8 mouse cellular contexts compared by ENCODE assay signal in the genomic region with DNA sequence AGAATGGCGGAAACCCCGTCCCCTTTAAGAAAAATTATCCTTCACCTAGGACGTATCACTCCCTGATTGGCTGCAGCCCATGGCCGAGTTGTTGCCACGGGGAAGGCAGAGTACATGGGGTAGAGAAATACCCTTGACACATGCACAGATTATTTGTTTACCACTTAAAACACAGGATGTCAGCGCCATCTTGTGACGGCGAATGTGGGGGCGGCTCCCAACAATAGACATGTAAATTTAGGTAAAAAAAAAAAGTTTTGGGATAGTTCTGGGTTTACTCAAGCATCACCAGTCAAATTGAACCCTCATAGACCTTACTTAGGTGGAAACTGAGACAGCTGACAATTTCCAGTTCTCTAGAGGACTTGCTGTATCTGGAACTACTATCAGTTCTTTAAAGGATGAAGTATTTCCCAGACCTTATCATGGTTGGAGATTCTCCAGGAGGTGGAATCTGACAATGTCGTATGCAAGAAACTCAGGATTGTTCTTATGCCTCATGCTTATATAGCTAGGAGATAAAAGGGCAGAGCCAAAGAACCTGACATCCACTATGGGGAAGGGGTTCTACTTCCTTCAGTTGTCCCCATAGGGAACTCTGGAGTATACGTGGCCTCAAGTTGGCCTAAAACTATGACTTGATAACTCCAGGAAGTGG. TPM values are rescaled to one million over a fixed set of nuclear protein-coding genes. Genes with fewer than 3 reads are reported as not detected.
DNase-seq lines count a peak whose midpoint lies in the region; ATAC-seq and TF ChIP-seq lines count a peak whose summit lies in the region.

No protein-coding gene starts in this region.

- WGBS in forebrain, embryonic 11.5 days = 52% methylated on average over 11 of the region's 11 CpGs
- 56% methylated on average over 11 of the region's 11 CpGs for WGBS in midbrain, embryonic 10.5 days

- peaks cover 2 to 3% of the 10 kb centered on the region in 2 experiments; a peak in 3 of 4 replicates for H3K4me1 ChIP-seq in ES-E14 (ENCODE audit: control insufficient read depth in 2 of 2, insufficient read depth in 2 of 2, low read length in 2 of 2, poor library complexity in 1 of 2)
- H3K4me1 ChIP-seq in forebrain, embryonic 11.5 days (replicated peaks; ENCODE audit: control insufficient read depth, insufficient read depth, low read length) = no peaks in the 10 kb centered on the region
- no peaks in the 10 kb centered on the region for H3K4me1 ChIP-seq in midbrain, embryonic 10.5 days

- in situ Hi-C loops in ES-E14 (cut with MboI; ENCODE audit: low sequenced_read_pairs in 2 of 2, unreplicated experiment in 2 of 2) = no loop called here

- peak overlapping the region; percentile 34; the same call in 1 of the 2 replicates for H3K4me2 ChIP-seq in forebrain, embryonic 11.5 days (ENCODE audit: low read depth, low read length, severe bottlenecking)

- no peaks in the 10 kb centered on the region for H3K36me3 ChIP-seq in ES-E14 (ENCODE audit: control insufficient read depth, insufficient read depth, low read length, poor library complexity, severe bottlenecking)
- H3K36me3 ChIP-seq in forebrain, embryonic 11.5 days (ENCODE audit: control insufficient read depth, insufficient read depth, low read length) = no peaks in the 10 kb centered on the region
- no peaks in the 10 kb centered on the region for H3K36me3 ChIP-seq in midbrain, embryonic 10.5 days

- peak; percentile 5 for DNase-seq in kidney, adult 9 months
- no peak for DNase-seq in kidney, postnatal 10 days
- DNase-seq in ES-E14 (ENCODE audit: low read depth, low spot score) = no peak
- no peak for DNase-seq in forebrain, embryonic 11.5 days (ENCODE audit: low spot score)
- no peak for DNase-seq in midbrain, embryonic 10.5 days (ENCODE audit: low spot score)
- DNase-seq in adrenal gland, adult 18-20 months (ENCODE audit: low spot score in 2 of 2) = no peak
- DNase-seq in right cerebral cortex, postnatal 14 days = no peak
- no peak for DNase-seq in heart, postnatal 14 days

- H3K4me3 ChIP-seq in ES-E14 (ENCODE audit: insufficient read depth in 1 of 2, low read depth in 1 of 2, low read length in 2 of 2, poor library complexity in 1 of 2, severe bottlenecking in 1 of 2) = peak overlapping the region; percentile 26 to 59
- H3K4me3 ChIP-seq in forebrain, embryonic 11.5 days (ENCODE audit: low read depth, low read length) = peak overlapping the region; percentile 19
- H3K4me3 ChIP-seq in midbrain, embryonic 10.5 days = peak overlapping the region; percentile 46

- H3K9me3 ChIP-seq in ES-E14 (ENCODE audit: control insufficient read depth, insufficient read depth, low read depth, low read length) = no peaks in the 10 kb centered on the region
- no peaks in the 10 kb centered on the region for H3K9me3 ChIP-seq in forebrain, embryonic 11.5 days (ENCODE audit: control insufficient read depth, low read length)
- H3K9me3 ChIP-seq in midbrain, embryonic 10.5 days (replicated peaks) = no peaks in the 10 kb centered on the region

- ATAC-seq in forebrain, embryonic 11.5 days (replicated peaks; ENCODE audit: low FRiP score) = peak; percentile 49; the same call in 1 of the 2 replicates

- intact Hi-C loops in heart, postnatal 14 days (cut with DNase I) = no loop called here

- no peak overlapping the region; the same call in 1 of the 2 replicates for H3K9ac ChIP-seq in ES-E14 (ENCODE audit: insufficient read depth, low read depth, low read length, poor library complexity, severe bottlenecking)
- H3K9ac ChIP-seq in forebrain, embryonic 11.5 days (ENCODE audit: low read length) = no peak overlapping the region

- no peaks in the 10 kb centered on the region for H3K27me3 ChIP-seq in forebrain, embryonic 11.5 days (ENCODE audit: control insufficient read depth, insufficient read depth, low read length)
- H3K27me3 ChIP-seq in midbrain, embryonic 10.5 days (ENCODE audit: low read depth, poor library complexity, severe bottlenecking) = no peaks in the 10 kb centered on the region

- peak overlapping the region; percentile 14; the same call in 1 of the 2 replicates for H3K27ac ChIP-seq in ES-E14 (ENCODE audit: insufficient read depth, low read depth, low read length, poor library complexity, severe bottlenecking)
- no peak overlapping the region for H3K27ac ChIP-seq in forebrain, embryonic 11.5 days (ENCODE audit: low read depth, low read length)
- H3K27ac ChIP-seq in midbrain, embryonic 10.5 days (replicated peaks) = peak overlapping the region; percentile 79

TF ChIP-seq in ES-E14, 5 proteins besides CTCF, POLR2A, EP300 and RAD21:
- TF ChIP-seq ZC3H11A (IDR thresholded peaks at IDR 0.05; ENCODE audit: borderline replicate concordance, low read depth, low read length) = no peak
- peak; percentile 83 for TF ChIP-seq ZNF384 (IDR thresholded peaks at IDR 0.05; ENCODE audit: low read depth, low read length)
TF ChIP-seq in ES-E14: peak in this region for 1.

RNA-seq across cellular contexts. Expression of gene Wdr1, which starts 35.8 kb away (rescaled TPM):
- total RNA-seq in ES-E14 (2012; rRNA removed) = 165 and 232 TPM in 2 replicates
- polyA plus RNA-seq in forebrain, embryonic 11.5 days (2014; fragmentation: Nextera tagmentation; extraction: Ambion mirVana) = 157 and 174 TPM in 2 replicates
- polyA plus RNA-seq in midbrain, embryonic 10.5 days (2016; fragmentation: Nextera tagmentation; extraction: Ambion mirVana) = 160 and 161 TPM in 2 replicates
- total RNA-seq in adrenal gland, adult 18-20 months (2021) = 100 to 1,000 TPM; 123 to 153 TPM
- total RNA-seq in heart, postnatal 14 days (2021) = 100 to 1,000 TPM; 119 to 146 TPM
